Mouse (Mus musculus) embryo, embryonic 9.5 days (tissue): Measurements from ENCODE around the gene Sox4.
A peak's percentile ranks its signal among the peaks of the same experiment; 100 is the strongest.

Experiments
- DNase-seq: peaks from one replicate; pipeline ENCODE4 v3.0.0-alpha.2; 2017; ENCODE audit errors: extremely low spot score

The Sox4 gene

DNA sequence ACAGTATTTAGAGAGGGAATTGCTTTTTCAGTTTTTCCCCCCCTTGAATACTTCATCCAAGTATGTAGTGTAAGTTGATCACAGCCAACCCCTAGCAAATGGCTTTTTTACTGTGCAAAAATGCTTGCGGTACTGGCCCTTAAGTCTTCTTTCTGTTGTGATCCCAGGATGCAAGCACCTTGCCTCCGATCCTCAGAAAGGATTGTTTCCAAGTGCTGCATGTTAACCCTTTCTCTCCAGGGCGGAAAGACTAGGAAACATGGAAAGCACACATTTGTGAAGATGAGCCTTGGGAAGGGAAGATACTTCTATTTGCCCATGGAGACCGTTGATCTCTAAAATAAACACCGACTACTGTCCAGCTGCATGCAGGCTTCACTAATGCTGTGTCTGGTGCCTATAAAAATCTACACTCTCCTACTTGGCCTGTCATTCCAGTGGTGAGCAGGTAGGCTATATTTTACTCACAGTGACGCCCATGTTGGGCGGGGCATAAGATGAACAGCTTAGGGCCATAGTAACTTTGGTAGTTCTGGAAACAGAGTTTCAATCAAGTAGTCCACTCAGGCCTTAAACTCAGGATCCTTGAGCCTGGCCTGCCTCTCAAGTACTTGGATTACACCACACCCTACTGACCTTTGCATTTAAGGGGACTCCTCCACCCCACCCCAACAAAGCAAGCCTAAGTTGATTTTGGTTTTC lies 5.6 kb downstream of the Sox4 start:
- DNase-seq, result peak; percentile 68

GRCm38 (mm10) chr13:28946565-28947135 lies 6.9 kb downstream of the Sox4 start:
- peak; percentile 51 for DNase-seq

- DNase-seq, result no peak
Observed at GRCm38 (mm10) chr13:28945681-28946080, 7.8 kb downstream of the Sox4 start.

GRCm38 (mm10) chr13:28942926-28943325 lies 10.6 kb downstream of the Sox4 start:
- no peak for DNase-seq

DNA sequence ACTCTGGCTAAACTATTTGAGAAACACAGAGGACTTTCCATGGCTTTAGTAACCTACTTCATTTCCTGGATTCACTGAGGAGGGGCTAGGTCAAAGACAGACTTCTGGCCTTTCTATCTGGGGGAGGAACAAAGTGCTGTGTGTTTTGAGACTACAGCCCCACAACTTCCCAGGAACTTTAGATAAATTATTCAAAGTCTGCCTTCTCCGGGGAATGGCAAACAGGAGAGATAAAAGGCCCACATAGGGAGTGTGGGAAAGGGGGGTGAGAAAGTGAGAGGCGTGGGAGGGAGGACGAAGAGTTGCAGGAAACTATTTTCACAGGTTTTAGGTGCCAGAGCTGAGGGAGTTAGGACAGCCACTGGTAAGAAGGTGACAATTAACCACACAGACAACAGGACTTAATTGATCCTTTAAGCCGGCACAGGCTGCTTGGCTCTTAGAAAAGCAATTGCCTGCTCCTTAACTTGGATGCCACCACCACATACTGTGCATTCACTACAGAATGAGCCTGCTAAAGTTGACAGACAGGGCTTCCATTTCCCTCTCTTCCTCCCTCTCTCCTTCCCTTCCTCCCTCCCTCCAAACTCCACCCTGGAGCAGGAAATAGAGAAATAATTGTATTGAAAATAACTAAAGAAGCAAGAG lies 11.4 kb downstream of the Sox4 start:
- DNase-seq, result no peak

DNA sequence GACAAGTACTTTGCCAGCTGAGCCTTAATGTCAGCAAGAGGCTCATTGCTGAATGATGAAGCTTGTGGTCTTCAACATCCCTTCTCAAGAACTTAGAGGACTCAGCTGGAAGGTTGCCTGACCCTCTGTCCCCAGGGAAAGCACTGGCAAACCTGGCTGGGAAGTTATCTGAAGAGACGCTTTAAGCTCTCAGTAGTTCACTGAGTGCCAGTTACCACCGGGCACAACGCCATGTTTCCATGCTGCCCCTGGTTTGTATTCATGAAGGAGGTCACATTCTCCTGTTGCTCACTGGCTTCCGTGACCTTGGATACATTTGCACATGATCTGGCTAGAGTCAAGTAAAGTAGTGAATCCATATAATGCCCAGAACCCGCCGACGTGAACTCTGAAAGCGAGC lies 20.1 kb downstream of the Sox4 start:
- DNase-seq, result no peak

DNA sequence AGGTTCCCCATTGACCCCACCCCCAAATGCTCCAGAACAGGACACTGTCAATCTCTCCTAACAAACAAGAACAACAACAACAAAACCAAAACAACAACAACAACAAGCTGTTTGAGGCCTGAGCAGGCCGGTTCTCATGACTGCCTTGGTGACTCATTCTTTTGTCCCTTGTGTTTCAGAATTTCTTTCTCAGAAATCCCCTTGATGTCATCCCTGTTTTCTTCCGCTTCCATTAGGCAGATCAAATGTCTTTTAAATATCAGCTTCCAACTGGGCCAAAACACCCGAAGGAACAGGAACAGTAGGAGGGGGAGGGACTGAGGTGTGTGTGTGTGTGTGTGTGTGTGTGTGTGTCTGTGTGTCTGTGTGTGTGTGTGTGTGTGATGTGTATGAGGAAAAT lies 21.7 kb downstream of the Sox4 start:
- DNase-seq, result no peak

DNA sequence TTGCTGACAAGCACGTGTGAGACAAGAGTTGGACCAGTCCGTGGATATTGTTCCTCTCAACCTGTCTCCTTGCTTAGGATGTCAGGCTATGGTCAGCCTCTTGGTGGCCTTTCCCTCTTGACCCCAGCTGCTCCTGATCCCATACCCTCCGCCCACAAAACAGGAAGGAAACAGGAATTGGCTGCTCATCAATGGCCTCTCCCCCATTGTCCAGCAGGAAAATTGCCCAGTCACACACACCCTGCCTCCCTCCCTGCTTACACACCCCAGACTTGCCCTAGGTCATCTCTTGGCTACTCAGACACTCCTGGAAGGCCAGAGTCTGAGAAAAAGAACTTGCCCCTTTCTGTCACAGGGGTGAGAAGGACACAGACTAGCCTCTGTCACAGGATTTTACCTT lies 22.2 kb downstream of the Sox4 start:
- no peak for DNase-seq

DNA sequence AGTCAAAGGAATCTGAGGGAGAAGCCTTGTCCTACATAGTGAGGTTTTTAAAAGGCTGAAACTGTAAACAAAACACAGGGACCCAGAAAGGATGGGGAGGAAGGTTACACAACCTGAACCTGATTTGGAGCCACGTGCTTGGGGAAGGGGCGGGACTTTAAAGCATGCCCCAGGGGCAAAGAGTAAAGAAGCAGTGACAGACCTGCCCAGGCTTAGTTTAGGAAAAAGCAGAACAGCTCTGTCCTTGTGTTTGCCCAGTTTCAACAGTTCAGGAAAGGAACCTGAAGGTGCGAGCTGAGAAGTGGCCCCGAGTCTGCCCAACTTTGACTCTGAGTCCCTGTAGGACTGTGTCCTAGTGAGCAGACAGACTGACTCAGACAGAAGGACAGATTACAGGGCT lies 23.1 kb downstream of the Sox4 start:
- no peak for DNase-seq

DNA sequence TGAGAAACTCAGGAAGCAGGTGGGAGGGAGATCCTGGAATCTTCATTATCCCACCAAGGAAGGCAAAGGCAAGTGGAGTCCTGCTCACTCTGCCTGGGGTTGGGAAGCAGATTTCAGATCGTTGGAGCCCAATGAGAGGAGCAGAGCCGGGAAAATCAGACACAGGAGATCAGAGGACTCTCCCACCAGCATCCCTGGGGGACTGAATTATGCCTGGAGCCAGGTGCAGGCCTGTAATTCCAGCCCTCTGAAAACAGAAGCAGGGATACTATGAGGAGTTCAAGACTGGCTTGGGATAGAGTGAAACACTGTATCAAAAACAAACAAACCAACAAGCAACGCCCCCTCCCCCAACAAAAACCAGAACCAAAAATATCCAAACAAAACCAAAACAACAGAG lies 23.6 kb downstream of the Sox4 start:
- no peak for DNase-seq

DNA sequence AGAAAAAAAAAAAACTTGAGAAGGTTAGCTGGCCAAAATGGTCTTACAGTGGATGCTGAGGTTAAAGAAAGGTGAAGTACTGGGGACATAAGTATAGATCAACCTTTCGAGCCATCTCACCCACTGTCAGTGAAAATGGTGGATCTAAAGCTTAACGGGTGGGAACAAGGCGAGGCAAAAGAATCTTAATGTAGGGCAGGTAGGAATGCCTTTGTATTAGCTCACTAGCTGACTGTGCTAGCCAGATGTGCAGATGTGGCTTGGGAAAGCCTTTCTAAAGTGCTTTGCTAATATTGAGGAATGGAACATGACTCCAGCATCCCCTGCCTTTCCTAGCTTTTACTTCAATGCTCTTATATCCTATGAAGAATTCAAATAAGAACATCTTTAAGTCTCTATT lies 30.4 kb downstream of the Sox4 start:
- no peak for DNase-seq

- DNase-seq, result no peak
Observed at GRCm38 (mm10) chr13:28917379-28918250, 35.9 kb downstream of the Sox4 start.

DNA sequence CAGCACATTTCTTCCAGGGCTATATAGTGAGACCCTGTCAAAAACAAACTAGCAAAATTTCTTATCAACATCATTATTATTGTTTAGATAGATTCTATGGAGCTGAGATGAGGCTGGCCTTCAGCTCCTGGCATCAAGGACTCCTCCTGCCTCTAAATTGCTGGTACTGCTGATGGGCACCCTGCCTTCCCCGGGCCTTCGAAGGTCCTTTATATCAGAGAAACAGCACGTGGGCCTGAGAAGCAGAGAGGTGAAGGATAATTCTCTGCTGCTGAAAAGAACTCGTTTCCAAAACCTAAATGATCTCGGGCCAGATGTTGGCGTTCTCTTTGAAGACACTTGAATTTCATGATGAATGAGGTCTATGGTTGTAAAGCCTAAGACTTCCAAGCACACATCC lies 39.9 kb downstream of the Sox4 start:
- DNase-seq, result no peak

GRCm38 (mm10) chr13:28906981-28907380 lies 46.5 kb downstream of the Sox4 start:
- no peak for DNase-seq
